Mouse (Mus musculus) left cerebral cortex, postnatal 10 days (tissue): ENCODE results near the gene Lao1. TPM values are rescaled to one million over a fixed set of nuclear protein-coding genes. Genes with fewer than 3 reads are reported as not detected.
A peak's percentile ranks its signal among the peaks of the same experiment; 100 is the strongest.
"Not testable (repeated sequence)": the region's sequence is repeated elsewhere in the genome, so short reads cannot be mapped to it uniquely, and the experiment has no call there.

Experiments used
- DNase-seq, 2 experiments: peaks; one replicate each; pipeline ENCODE4 v3.0.0; 2021 to 2022; ENCODE audit warnings: low spot score in 2 of 2, mixed read lengths in 1 of 2; ENCODE audit errors: extremely low spot score in 1 of 2
- intact Hi-C: fragments of 180-260 bp; cut with DNase I; formaldehyde crosslinking; loops from one replicate; pipeline ENCODE4 v1.15.1; 2025
- total RNA-seq, 2 experiments: library from RNA; stranded (reverse); gene quantifications; 2 replicates each; pipeline ENCODE4 v1.2.3; 2021

Lao1 gene
- under 1 TPM in 1 of 2 experiments, not detected in 1; 0.92 TPM for total RNA-seq

DNA sequence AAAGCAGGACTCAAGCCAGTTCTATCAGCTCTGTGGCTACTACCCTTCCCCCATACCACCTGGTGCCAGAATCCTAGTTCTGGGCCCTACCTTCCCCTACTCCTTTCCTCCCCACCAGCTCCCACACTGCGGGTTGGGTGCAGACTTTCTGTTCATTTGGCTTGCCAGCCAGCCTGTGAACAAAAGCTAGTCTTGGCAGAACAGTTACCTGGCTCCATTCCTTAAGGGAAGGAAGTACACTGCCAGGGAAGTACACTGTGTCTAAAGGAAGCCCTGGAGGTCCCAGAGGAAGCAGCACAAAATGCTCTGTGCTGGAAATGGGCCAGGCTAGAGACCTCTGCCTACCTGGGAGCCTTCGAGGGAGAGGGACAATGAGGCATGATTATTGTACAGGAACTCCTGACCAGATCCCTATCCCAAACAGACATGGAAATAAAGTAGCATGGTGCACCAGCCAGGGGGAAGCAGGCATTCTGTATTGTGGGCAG is at the start of gene Lao1:
Gene Lao1, plus strand, starts transcription at position 438 of the 488 bp plus-strand sequence.
- intact Hi-C loops: no loop called here
- DNase-seq: peak in 1 of 2 experiments; percentile 33

DNA sequence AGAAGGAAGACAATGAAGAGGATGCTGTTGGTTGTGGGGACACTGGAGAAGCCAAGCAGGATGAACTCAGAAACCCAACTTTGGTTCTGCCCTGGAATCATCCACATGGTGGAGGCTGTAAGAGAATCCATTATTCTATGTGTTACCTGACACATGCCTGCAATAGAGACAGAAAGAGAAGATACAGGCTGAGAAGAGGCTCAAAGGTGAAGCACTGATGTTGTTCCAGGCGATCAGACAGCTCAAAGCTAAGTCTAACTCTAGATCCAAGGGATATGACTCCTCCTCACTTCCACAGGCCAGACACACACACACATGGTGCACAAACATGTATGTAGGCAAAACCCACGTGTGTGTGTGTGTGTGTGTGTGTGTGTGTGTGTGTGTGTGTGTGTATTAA is 44.0 kb upstream of the Lao1 start, which contains the start of gene Olfr1329:
Gene Olfr1329, minus strand, starts transcription at position 101 of the 400 bp plus-strand sequence.
- intact Hi-C loops: not testable (repeated sequence)

DNA sequence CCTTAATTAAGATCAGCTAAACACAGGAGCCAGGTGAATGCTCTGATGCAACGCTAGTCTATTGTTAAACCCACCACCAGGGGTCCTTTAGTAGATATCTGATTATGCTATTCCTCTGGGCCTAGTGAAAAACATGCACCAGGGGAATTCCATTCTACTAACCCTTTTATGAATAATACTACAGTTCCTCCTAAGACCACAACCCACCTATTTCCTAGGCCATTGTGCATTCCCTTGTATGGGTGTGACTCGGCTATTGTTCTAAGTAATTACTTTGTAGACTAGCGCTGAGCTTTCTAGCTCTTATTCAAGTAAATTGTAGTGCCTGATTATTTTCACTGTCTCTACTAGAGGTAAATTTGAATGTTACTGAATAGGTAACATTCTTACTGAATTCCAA is 30.1 kb upstream of the Lao1 start:
- DNase-seq, intact Hi-C loops: not testable (repeated sequence)

More for the DNA sequence above, 44.0 kb upstream of the Lao1 start, which contains the start of gene Olfr1329:
- not testable (repeated sequence) for DNase-seq

DNA sequence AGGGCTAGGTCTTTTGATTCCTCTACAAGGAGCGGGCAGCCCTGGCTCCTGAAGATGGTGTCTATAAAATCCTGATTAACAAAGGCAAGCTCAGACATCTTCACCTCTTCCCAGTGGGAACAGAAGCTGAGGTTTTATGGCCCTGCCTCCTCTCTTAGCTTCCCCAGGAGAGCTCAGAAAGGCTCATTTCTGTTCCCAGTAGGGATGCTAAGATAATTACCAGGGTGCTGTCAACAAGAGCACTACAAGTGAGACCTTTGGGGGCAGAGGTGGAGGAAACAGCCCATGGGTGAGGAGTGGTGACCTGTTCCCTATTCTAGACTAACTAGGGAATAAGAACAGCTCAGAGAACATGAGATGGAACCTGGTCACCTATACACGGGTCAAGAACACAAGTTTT is 22.9 kb upstream of the Lao1 start, which contains the start of gene Olfr1328:
Gene Olfr1328, minus strand, starts transcription at position 101 of the 400 bp plus-strand sequence.
- intact Hi-C loops: no loop called here
- DNase-seq: no peak

DNA sequence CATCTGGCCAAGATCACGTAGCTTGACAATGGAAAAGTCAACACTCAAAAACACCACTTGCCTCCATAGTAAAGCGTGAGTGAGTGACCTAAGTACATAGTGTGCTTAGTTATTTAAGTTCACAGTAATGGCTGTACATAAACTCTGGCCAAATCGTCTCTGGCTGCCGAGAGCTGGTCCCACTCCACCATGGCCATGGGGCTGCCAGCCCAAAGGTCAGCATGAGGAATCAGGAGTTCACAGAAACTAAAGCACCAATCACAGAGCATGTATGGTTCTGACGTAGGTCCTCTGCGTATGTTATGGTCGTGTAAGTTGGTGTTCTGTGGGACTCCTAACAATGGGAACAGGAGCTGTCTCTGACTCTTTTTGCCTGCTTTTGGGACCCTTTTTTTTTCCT is 2.6 kb upstream of the Lao1 start:
- DNase-seq: no peak
- intact Hi-C loops: no loop called here

DNA sequence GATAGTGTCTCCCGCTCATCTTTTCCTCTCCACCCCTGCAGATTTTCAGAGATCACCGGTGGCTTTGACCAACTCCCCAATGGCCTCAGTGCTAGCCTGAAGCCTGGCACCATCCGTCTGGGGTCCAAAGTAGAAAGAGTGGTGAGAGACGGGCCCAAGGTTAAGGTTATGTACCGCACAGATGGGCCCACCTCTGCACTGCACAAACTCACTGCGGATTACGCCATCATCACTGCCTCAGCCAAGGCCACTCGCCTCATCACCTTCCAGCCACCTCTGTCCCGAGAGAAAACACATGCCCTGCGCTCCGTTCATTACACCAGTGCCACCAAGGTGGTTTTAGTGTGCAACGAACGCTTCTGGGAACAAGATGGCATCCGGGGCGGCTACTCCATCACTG is 6.3 kb downstream of the Lao1 start:
- DNase-seq: no peak
- intact Hi-C loops: no loop called here

DNA sequence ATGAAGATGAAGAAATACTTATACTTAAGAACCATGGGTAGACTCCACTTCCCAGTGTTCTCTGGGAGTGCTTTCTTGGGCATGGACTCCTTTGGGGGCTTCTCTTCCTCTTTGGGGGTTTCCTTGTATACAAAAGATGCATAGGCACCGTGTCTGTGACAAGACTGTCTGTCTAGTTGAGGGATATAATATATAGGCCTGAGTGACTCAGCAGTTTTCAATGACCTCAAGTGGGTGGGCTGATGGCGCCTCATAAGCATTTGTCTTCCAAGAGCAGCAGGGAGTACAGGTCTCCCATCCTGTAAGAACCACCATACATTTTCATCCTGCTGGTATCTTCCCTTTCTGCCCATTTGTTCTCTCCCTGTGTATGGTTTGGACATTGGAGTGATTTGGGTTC is 11.9 kb downstream of the Lao1 start:
- intact Hi-C loops: no loop called here
- no peak for DNase-seq

DNA sequence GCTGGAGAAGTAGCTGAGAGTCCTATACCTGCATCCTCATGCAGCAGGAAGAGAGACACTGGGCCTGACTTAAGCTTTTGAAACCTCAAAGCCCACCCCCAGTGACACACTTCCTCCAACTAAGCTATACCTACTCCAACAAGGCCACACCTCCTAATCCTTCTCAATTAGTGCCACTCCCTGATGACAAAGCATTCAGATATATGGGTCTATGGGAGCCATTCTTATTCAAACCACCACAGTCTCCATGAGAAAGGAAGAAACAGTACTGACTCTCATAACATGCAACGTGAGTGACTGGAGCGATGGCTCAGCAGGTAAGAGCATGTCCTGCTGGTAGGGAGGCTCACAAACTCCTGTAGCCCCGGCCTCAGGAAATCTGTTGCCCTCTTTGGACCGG is 23.9 kb downstream of the Lao1 start:
- intact Hi-C loops: loop anchor here (5.0 kb wide), 1 partner anchor 338 kb away; no protein-coding TSS in a partner anchor
- DNase-seq: no peak

DNA sequence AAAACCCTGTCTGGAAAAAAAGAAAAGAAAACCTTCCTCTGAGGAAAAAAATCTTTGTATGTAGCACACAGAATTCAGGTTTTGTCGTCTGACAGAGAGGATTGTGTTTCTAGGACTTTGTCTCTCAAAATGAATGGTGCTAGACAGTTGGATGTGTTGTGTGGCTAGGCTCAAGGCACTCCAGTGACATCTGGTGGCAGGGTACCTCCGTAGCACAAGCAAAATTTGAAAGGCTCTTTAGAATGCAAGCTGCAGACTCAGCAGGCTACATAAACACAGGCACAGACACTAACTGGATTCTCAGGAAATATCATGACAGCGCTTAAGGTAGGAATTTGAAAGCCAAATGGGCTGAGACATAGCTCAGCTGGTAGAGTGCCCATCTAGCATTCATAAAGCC is 27.2 kb downstream of the Lao1 start:
- intact Hi-C loops: loop anchor here (5.0 kb wide), 1 partner anchor 341 kb away; no protein-coding TSS in a partner anchor
- no peak for DNase-seq

DNA sequence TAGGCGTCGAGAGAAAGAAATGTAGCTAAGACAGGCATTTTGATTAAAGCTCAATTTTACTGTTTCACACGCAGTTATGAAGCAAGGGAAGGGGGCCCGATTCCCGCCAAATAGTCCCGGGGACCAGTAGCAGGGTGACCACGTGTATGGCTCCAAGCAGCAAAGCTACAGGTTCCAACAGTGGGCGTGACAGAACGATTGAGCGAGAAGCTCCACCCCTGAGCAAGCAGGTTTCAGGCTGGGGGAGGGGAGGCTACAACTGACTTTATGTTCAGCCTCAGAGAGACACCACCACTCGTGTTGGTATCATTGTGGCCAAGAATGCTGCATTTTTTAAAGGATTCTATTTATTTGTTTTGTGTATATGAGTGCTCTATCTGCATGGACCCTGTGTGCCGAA is 28.0 kb downstream of the Lao1 start:
- no peak for DNase-seq
- intact Hi-C loops: loop anchor here (5.0 kb wide), 1 partner anchor 342 kb away; no protein-coding TSS in a partner anchor

DNA sequence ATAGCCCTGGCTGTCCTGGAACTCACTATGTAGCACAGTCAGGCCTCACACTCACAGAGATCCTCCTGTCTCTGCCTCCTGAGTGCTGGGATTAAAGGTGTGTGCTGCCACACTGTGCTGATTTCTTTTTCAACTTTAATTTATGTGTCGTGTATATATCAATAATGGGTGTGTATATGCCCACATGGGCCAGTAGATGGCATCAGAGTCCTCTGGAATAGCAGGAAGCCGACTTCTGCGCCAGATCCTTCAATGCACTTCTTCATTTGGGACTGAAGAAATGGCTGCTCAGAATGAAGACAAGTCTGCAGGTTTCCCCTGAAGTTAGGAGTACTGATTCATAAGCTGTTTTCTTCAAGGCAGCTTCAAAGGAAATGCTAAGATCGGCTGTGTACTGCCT is 30.4 kb downstream of the Lao1 start:
- no peak for DNase-seq
- intact Hi-C loops: no loop called here

DNA sequence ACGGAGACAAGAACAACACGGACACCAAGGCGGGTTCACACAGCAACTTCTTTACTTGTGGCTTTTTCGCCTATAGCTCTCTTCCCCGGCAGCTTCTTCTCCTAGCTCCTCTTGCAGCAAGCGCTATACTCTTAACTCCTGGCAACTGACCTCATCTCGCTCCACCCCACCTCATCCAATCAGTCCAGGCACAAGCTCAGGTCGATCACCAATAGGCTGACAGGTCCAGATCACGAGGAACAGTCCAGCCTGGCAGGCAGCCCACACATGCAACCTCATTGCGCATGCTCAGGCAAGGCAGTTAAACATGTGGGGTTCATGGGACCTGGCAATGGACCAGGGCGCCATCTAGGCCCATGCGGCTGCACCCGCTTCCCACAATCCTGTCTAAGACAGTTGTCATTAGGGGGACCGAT is 35.8 kb downstream of the Lao1 start:
- DNase-seq: no peak
- intact Hi-C loops: no loop called here

DNA sequence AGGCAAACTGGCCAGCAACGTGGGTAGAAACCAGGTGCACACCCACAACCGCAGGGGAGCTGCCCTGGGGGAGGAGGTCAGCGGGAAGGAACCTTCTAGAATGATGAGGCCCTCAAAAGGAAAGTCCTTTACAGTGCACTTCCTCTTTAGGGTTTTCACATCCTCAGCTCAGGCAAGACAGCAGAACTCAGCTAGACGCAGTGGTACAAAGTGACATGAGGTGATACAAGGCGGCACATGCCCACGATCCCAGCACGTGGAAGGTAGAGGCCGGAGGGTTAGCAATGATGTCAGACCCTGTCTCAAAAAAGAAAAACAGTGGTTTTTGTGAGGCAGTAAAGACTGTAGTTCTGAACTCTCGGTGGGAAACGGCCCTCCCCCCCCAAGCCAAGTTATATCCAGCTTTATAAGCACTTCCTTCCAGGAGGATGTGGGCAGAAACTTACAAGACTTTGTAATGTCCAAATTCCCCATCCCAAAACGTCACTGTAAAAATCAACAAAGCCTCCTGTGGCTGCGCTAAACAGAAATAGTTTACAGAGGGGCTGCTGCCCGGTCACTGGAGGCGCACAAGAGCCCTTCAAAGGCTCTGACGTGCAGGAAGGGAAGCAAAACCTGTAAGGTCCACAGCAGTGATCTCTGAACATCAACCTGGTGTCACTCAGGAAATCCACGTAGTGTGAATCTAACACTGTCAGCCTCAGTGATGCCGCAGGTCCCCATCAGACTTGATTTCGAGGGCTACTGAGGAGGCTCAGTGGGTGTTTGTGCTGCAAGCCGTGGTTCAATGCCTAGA is 38.5 kb downstream of the Lao1 start:
- peak in 1 of 2 experiments; percentile 61 for DNase-seq
- intact Hi-C loops: loop anchor here (10.0 kb wide), 1 partner anchor 205 kb away; no protein-coding TSS in a partner anchor

DNA sequence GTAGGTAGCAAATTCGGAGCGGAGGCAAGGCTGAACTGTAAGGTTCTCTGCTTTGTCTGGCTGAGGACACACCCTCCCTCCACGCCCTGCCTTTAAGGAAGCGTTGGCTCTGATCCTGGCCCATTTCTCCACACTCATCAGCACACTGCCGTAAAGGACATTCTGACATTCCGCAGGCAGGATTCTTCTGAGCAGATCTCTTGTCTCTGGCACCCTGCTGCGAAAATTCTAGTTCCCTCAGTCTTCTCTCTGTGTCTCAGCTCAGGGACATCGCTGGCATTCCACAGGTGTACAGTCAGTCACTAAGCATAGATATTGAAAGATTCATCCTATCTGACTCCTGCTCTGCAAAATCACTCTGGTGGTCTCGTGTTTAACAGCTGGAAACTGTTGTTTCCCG is 40.3 kb downstream of the Lao1 start:
- intact Hi-C loops: loop anchor here (10.0 kb wide), 1 partner anchor 203 kb away; no protein-coding TSS in a partner anchor

DNA sequence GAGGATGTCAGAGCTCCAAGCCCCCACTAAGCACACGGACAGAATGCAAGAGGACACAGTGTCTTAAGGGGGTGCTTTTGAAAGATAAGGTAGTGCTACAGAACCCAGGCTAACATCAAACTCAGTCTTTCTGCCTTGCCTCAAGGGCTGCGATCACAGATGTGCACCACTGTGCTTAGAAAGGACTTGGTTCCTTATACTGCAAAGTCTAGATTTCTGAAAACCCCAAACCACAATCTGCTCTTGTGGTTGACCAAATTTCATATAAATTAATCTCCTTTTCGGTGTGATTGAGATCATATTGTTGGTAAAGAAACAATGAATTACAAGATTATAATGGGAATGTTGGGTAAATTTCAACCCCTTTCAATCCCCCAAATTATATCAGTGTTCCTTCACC is 41.1 kb downstream of the Lao1 start:
- no peak for DNase-seq
- intact Hi-C loops: loop anchor here (10.0 kb wide), 1 partner anchor 202 kb away; no protein-coding TSS in a partner anchor

More for the DNA sequence above, 40.3 kb downstream of the Lao1 start:
- no peak for DNase-seq

DNA sequence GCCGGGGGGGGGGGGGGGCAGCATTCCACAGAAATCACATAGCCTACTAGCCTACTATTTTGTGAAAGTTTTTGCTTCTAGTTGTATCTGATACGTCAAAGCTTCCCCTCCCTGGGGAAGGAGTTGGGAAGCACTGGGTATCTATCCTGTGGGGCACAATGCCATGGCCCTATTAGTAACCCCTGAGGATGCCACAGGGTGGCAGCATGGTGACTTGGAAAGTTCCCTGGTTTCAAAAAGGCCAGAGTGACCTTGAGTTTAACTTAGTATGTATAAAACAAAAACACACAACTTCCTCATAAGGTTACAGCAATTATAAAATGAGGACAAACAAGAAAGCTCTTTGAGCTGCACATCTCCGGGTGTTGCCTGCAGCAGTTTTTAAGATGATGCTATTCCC is 42.8 kb downstream of the Lao1 start:
- intact Hi-C loops: loop anchor here (10.0 kb wide), 1 partner anchor 201 kb away; no protein-coding TSS in a partner anchor
- no peak for DNase-seq

DNA sequence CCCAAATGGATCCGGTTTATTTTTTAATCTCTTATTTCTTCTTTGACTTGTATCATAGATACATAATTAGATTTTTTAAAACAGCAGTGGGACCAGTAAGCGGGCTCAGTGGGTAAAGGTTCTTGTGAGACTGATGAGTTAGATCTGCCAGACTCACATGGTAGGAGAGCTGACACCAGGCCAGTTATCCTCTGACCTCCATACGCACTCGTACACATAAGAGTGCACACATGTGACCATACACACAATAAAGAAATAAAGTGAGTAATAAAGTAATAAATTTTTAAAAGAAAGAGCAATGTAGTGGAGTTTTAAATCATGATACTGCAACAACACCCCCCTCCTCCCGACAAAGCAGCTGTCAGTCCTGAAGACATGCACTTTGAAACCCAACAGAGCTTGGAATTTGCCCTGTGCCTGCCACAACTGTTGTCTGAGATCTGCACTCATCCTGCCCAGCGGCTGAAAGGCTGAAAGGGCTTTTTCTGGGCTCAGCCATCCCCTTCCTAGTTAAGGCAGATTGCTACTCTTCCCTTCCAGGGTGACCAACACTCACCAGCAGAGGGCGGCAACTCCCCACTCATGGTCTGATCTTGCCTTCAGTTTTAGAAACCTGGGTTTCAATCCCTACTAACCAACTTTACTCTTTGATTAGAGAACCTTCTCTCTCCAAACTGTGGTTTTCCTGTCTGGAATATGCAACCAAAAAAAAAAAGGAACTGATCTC is 43.4 kb downstream of the Lao1 start:
- peak; percentile 85 to 90 for DNase-seq
- intact Hi-C loops: loop anchor here (1.0 to 10.0 kb wide), 2 partner anchors 163 to 200 kb away; no protein-coding TSS in a partner anchor

DNA sequence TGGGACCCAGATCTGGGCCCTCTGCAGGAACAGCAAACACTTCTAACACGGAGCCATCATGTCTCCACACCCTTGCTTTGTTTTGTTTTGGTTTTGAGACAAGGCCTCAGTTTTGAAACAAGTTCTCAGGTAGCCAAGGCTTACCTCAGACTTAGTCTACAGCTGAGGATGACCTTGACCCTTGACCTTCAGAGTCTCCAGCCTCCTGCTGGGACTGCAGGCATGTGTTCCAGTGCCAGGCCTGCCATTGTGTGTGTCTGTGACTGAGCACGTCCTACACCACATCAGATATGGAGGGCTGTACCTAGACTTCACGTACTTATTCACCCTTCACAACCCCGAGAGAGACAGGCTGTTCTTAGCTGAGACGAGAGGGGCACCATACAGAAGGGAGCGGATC is 46.2 kb downstream of the Lao1 start:
- intact Hi-C loops: loop anchor here (10.0 kb wide), 1 partner anchor 197 kb away; no protein-coding TSS in a partner anchor
- no peak for DNase-seq

DNA sequence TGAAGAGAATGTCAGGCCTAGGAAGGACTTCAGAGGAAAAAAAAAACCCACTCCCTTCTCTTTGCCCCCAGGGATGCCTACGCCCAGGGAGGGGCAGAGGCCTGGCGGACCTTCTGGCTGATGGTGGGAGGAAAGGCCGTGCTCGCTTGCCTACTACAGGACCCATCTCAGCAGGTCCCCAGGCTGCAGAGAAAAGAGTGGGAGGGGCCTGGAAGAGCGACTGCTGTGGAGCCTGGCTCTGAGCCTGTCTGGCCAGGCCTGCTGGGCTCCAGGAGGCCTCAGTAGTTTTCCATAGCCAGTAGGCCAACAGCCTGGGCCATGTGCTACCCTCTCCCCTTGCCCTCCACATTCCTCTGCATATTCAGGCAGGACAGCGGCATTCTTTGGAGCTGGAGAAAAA is 47.1 kb downstream of the Lao1 start:
- peak in 1 of 2 experiments; percentile 75 for DNase-seq
- intact Hi-C loops: loop anchor here (10.0 kb wide), 1 partner anchor 196 kb away; no protein-coding TSS in a partner anchor
